Mouse (Mus musculus) heart, adult 18-20 months (tissue): ENCODE measurements at regions not wholly inside any gene's neighbourhood (a gene's known extent, or its start where the extent isn't known, plus 50 kb on each side); places are given as distances from the start of the nearest gene placed in this dataset.
A peak's percentile ranks its signal among the peaks of the same experiment; 100 is the strongest.
"Not testable (repeated sequence)": the region's sequence is repeated elsewhere in the genome, so short reads cannot be mapped to it uniquely, and the experiment has no call there.

Experiments used
- DNase-seq, 2 experiments: peaks; one replicate each; pipeline ENCODE4 v3.0.0; 2021 to 2022; ENCODE audit warnings: mixed read lengths in 1 of 2

GRCm38 (mm10) chr1:152241026-152241425 is 145.5 kb downstream of the Tsen15 start:
- DNase-seq = no peak

GRCm38 (mm10) chr1:152239376-152239775 is 147.1 kb downstream of the Tsen15 start:
- DNase-seq = no peak

DNA sequence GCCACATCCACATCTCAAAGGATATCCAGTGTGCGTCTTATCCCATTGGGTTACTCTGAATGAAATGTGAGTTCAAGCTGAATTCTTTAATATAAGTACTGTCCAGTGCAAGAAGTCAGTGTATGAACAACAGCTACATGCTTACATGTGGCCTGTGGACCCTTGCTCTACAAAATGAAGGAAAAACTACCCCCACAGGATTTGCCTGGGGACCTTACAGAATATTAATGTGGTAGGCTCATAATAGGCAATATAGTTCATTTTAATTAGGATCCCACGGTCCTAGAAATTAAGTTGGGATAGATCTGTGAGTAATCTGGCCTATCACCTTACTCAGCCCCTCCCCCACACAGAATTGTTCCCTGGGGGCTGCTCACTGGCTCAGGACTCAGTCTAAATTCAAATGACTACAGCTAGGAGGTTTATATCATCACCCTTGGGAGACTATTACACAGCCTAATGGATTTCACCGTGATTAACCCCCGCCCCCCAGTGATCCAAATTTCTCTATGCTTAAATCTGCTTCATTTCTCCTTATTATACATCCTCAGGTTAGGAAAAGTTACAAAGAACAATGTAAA is 145.4 kb upstream of the 1700025G04Rik start:
- no peak for DNase-seq

DNA sequence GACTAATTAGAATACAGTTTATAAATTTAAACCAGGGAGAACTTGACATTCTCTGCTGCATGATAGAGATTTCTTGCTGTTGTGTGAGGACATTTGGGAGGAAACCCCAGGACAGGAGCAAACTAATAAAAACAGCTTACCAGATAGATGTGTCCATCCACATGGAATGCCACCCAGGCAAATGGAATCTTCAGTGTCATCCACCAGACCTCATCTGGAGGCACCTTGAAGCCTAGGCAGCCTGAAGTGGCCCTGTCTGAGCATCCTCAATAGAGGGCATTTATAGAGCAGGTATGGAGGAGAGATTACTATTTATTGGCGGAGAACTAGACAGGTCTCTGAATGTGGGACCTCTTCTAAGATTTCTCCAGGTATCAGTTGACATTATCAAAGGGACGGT is 144.8 kb upstream of the 1700025G04Rik start:
- no peak for DNase-seq

GRCm38 (mm10) chr1:152231717-152232202 is 141.8 kb upstream of the 1700025G04Rik start:
- no peak for DNase-seq

DNA sequence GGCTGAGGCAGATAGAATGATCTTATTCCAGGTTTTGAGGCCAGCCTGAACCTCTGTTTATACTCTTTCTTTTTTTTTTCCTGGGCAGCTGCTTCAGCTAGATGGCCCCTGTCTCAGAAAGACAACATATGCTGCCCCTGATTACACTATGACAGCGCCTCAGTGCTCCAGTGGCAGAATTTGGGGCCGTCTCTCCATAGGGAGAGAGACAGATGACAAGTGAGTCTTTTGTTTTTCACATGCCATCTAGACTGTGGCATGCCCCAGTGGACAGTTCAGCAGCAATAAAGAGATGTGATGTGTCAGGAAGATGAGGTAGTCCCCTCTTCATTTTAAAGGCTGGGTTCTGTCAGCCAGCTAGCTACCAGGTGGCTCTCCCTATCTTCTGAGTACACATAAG is 139.8 kb upstream of the 1700025G04Rik start:
- no peak for DNase-seq

DNA sequence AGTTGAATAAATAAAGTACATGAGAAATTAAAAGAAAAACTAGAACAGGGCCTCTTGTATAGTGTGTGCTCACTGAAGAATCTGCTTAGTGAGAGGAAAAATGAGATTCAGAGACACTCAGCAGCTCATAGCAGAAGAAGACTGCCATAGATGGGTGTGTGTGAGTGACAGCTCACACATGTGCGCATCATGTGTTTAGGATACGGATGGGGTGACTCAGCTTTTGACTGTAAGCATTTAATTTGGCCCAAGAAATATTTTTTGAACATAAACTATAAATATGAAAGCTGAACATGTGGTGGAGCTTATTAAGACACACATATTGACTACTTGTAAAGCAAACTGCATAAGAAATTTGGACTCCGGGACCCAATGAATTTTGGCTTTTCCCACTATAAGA is 136.1 kb upstream of the 1700025G04Rik start:
- no peak for DNase-seq

GRCm38 (mm10) chr1:152223666-152224065 is 133.7 kb upstream of the 1700025G04Rik start:
- peak; percentile 50 to 73 for DNase-seq

- no peak for DNase-seq
Measured at GRCm38 (mm10) chr1:152220804-152221565, 131.1 kb upstream of the 1700025G04Rik start.

DNA sequence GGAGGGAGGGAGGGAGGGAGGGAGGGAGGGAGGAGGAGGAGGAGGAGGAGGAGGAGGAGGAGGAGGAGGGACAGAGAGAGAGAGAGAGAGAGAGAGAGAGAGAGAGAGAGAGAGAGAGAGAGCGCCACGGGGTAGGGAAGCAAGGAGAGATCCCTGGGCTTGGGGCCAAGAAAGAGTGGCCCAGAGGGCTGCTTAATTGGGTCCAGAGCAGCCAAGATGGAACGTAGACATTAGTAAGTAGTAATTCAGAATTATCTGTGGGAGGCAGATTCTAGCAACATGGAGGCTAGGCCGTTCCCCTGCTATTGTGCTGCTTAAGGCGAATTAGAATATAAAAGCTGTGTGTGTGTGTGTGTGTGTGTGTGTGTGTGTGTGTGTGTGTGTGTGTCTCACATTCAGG is 129.8 kb upstream of the 1700025G04Rik start:
- not testable (repeated sequence) for DNase-seq

DNA sequence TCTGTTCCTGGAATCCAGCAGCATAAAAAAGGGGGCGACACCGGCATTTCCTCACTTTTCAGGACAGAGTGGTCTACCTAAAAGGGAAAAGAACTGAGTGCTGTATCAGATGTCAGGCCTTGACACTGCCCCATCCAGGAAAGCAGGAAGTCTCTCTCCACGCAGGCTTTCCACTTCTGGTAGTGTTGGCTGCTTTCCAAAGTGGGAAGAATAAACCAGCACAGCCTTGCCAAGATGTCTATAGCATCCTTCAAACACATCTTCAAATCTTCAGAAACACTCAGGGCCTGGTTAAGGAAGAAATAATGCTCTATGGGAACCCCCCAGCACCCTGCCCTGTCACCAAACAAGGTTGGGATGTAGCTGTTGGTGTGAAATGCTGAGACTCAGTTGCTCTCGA is 127.5 kb upstream of the 1700025G04Rik start:
- peak in 1 of 2 experiments; percentile 47 for DNase-seq

DNA sequence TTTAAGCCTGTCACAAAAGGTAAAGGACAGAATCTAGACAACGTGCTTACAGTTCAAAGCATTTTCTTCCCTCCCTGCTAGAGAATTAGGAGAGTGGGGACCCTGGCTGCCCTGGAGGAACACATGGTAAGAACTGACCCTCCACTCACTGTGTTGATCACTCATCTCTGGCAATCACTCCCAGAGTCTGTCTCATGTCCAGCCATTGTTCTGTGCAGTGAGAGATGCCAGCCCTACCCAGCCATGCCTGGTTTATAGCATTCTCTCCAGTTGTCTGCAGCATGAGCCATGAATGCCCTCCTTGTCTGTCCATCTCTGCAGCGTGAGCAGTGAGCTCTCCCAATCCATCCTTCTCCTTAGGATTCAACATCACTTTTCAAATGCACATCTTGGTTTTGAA is 124.5 kb upstream of the 1700025G04Rik start:
- DNase-seq = no peak

DNA sequence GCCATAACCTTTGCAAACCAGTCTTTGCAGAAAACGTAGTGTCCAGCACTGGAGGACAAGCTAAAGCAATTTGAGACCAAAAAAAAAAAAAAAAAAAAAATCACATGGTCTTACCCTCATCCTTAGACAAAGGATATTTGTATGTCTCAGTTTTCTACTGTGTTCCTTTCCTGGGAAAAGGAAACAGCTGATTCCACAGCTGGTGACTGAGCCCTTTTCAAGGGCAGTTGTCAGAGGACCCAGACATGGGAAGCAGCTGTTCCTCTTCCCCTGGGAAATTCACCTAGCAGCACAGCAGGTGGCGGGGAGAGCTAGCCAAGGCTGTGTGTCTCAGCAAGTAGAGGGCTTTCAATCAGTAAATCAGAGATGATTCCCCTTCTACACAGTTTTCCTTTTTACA is 113.3 kb upstream of the 1700025G04Rik start:
- no peak for DNase-seq

- no peak for DNase-seq
Measured at GRCm38 (mm10) chr1:152188700-152189099, 98.8 kb upstream of the 1700025G04Rik start.

DNA sequence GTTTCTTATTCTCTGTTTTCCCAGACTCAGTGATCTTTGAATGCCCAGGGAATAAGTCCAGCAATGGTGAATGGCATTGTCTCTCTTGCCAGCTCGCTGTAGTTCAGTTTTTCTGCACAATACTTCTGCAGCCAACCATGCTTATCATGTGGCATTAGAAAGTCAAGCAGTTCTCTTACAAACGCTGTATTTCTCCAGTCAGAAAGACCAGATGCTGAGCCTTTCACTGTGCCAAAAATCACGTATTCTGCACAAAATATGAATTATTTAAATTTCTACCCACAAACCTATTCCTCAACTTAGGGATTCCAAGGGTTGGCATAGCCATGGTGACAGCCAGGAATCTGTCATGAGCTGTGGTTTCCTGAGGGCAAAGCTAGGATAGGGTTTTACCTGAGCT is 95.0 kb upstream of the 1700025G04Rik start:
- no peak for DNase-seq

- DNase-seq = no peak
Measured at GRCm38 (mm10) chr1:152176267-152176970, 86.5 kb upstream of the 1700025G04Rik start.

DNA sequence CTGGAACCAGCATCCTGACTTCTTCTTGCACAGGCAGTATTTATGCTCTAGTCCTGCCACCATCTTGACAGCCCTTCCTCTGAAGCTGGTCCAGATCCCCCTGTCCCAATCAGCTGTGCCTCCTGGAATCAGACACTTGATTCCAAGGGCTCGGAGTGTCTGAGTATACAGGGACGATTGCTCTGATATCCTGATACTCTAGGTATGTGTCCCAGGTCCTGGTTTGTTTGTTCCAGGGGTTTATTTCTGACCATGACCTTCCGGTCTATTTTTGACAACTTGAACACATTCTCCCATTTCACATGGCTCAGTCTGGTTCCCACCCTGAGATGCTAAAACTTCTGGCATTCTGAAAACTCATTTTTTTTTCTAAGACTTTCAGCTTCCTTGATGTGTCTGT is 85.8 kb upstream of the 1700025G04Rik start:
- no peak for DNase-seq

GRCm38 (mm10) chr1:152174464-152174863 is 84.5 kb upstream of the 1700025G04Rik start:
- no peak for DNase-seq

GRCm38 (mm10) chr1:152171034-152171790 is 81.3 kb upstream of the 1700025G04Rik start:
- peak in 1 of 2 experiments; percentile 57 for DNase-seq

- no peak for DNase-seq
Measured at GRCm38 (mm10) chr1:152170583-152170982, 80.7 kb upstream of the 1700025G04Rik start.

GRCm38 (mm10) chr1:152169508-152169907 is 79.6 kb upstream of the 1700025G04Rik start:
- DNase-seq = no peak

GRCm38 (mm10) chr1:152168284-152168683 is 78.4 kb upstream of the 1700025G04Rik start:
- peak; percentile 81 to 88 for DNase-seq
